Mouse (Mus musculus) kidney, embryonic 14.5 days (tissue): ENCODE results near the gene Des. TPM values are rescaled to one million over a fixed set of nuclear protein-coding genes. Genes with fewer than 3 reads are reported as not detected.

ENCODE experiments used
- ATAC-seq: fragments of 200-750 bp; cut with Nextera tagmentation; 2 replicates; pipeline ENCODE4 v1.8.0; 2017; ENCODE audit warnings: moderate number of reproducible peaks, mild to moderate bottlenecking, moderate TSS enrichment, moderate library complexity; ENCODE audit not compliant: low FRiP score, low TSS enrichment
- H3K27ac ChIP-seq: fragments of 300-500 bp; sonication (generic); 2 replicates; pipeline ENCODE4 v1.5.1; 2014; ENCODE audit warnings: low read depth, mild to moderate bottlenecking, low read length, moderate library complexity, mixed read lengths
- H3K27me3 ChIP-seq: fragments of 300-500 bp; sonication (generic); 2 replicates; pipeline ENCODE4 v1.6.1; 2014; ENCODE audit warnings: mild to moderate bottlenecking, low read length; ENCODE audit not compliant: control insufficient read depth, insufficient read depth
- H3K36me3 ChIP-seq: fragments of 300-500 bp; sonication (generic); 2 replicates; pipeline ENCODE4 v1.6.1; 2014; ENCODE audit warnings: low read length, mixed read lengths; ENCODE audit not compliant: control insufficient read depth, insufficient read depth
- H3K4me1 ChIP-seq: fragments of 300-500 bp; sonication (generic); 2 replicates; pipeline ENCODE4 v1.6.1; 2014; ENCODE audit warnings: low read length, mixed read lengths; ENCODE audit not compliant: control insufficient read depth, insufficient read depth
- H3K4me2 ChIP-seq: fragments of 300-500 bp; sonication (generic); replicated peaks from 2 replicates; pipeline ENCODE4 v1.6.1; 2014; ENCODE audit warnings: low read depth, mild to moderate bottlenecking, low read length
- H3K4me3 ChIP-seq: fragments of 300-500 bp; sonication (generic); 2 replicates; pipeline ENCODE4 v1.5.1; 2014; ENCODE audit warnings: mild to moderate bottlenecking, low read length
- H3K9ac ChIP-seq: fragments of 300-500 bp; sonication (generic); 2 replicates; pipeline ENCODE4 v1.6.1; 2014; ENCODE audit warnings: low read depth, mild to moderate bottlenecking, low read length, moderate library complexity
- H3K9me3 ChIP-seq: fragments of 300-500 bp; sonication (generic); 2 replicates; pipeline ENCODE4 v1.6.1; 2016; ENCODE audit warnings: low read length; ENCODE audit not compliant: control insufficient read depth
- WGBS: fragments of 180-500 bp; shearing (Covaris S2); extraction: QIAGEN DNeasy Blood & Tissue Kit; methylation state at CpG from one replicate; pipeline ENCODE4 v1.1.7; 2014; 5-methylcytosine and 5-hydroxymethylcytosine counted together
- polyA plus RNA-seq: library from polyadenylated mRNA; unstranded; fragments of >200 nt; fragmentation: Nextera tagmentation; extraction: Ambion mirVana; gene quantifications from 2 replicates; pipeline ENCODE4 v1.2.1, GENCODE M21; 2014

The Des gene
- polyA plus RNA-seq, 1 experiment from 2014 or later, result 41.5 TPM

- whole genome bisulfite sequencing, result 19% methylated on average over 7 of the region's 7 CpGs
- Histone ChIP-seq H3K4me1 (peaks cover 54% of the 10 kb centered on the region), H3K4me3 (peak overlapping the region; percentile 25), H3K36me3 (peaks cover 5% of the 10 kb centered on the region; the same call in 1 of the 2 replicates), H3K27me3 (peaks cover 31% of the 10 kb centered on the region), H3K9me3 (no peaks in the 10 kb centered on the region), H3K9ac (peak overlapping the region; percentile 54; the same call in 1 of the 2 replicates), H3K27ac (no peak overlapping the region), H3K4me2 (peak overlapping the region; percentile 47)
- ATAC-seq, result no peak
Observed at GRCm38 (mm10) chr1:75387469-75387928, 27.4 kb downstream of the Des start.

DNA sequence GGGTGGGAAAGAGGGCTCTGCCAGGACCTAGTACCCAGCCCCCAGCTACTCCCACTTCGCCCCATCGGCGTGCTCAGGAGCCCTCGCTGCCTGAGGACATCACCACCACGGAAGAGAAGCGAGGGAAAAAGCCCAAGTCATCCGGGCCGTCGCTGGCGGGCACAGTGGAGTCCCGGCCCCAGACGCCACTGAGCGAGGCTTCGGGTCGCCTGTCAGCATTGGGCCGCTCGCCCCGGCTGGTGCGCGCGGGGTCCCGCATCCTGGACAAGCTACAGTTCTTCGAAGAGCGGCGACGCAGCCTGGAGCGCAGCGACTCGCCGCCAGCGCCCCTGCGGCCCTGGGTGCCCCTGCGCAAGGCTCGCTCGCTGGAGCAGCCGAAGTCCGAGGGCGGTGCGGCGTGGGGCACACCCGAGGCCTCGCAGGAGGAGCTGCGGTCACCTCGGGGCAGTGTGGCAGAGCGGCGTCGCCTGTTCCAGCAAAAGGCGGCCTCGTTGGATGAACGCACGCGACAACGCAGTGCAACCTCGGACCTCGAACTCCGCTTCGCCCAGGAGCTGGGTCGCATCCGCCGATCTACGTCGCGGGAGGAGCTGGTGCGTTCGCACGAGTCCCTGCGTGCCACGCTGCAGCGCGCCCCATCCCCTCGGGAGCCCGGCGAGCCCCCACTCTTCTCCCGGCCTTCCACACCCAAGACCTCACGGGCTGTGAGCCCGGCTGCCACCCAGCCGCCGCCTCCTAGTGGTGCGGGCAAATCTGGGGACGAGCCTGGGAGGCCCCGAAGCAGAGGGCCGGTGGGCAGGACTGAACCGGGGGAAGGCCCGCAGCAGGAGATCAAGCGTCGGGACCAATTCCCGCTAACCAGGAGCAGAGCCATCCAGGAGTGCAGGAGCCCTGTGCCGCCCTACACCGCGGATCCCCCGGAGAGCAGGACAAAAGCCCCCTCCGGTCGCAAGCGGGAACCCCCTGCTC, 28.1 kb downstream of the Des start:
- peaks cover 47% of the 10 kb centered on the region for H3K4me1 ChIP-seq
- 6% methylated on average over 92 of the region's 94 CpGs for WGBS
- peak overlapping the region; percentile 54 for H3K9ac ChIP-seq
- H3K9me3 ChIP-seq, result no peaks in the 10 kb centered on the region
- ATAC-seq, result peak; percentile 43
- H3K27me3 ChIP-seq, result peaks cover 31% of the 10 kb centered on the region
- peaks cover 10% of the 10 kb centered on the region; the same call in 1 of the 2 replicates for H3K36me3 ChIP-seq
- H3K4me3 ChIP-seq, result peak overlapping the region; percentile 25
- H3K4me2 ChIP-seq, result peak overlapping the region; percentile 47
- H3K27ac ChIP-seq, result no peak overlapping the region

- H3K4me3 ChIP-seq, result peak overlapping the region; percentile 25
- peaks cover 31% of the 10 kb centered on the region for H3K27me3 ChIP-seq
- peak overlapping the region; percentile 47 for H3K4me2 ChIP-seq
- WGBS, result 34% methylated on average over 23 of the region's 23 CpGs
- no peaks in the 10 kb centered on the region for H3K9me3 ChIP-seq
- H3K36me3 ChIP-seq, result peaks cover 13% of the 10 kb centered on the region; the same call in 1 of the 2 replicates
- H3K27ac ChIP-seq, result no peak overlapping the region
- 0 out of 2 replicates have a peak, but pooled peaks have one; percentile 48 for ATAC-seq
- peaks cover 41% of the 10 kb centered on the region for H3K4me1 ChIP-seq
- peak overlapping the region; percentile 40; the same call in 1 of the 2 replicates for H3K9ac ChIP-seq
Observed at GRCm38 (mm10) chr1:75388898-75389515, 28.9 kb downstream of the Des start.

- Histone ChIP-seq H3K4me2 (no peak overlapping the region), H3K4me3 (no peak overlapping the region), H3K27me3 (peaks cover 13% of the 10 kb centered on the region), H3K9ac (no peak overlapping the region), H3K9me3 (no peaks in the 10 kb centered on the region), H3K27ac (no peak overlapping the region), H3K4me1 (peaks cover 5% of the 10 kb centered on the region), H3K36me3 (peaks cover 19% of the 10 kb centered on the region; the same call in 1 of the 2 replicates)
- ATAC-seq, result no peak
- WGBS, result 66% methylated on average over 9 of the region's 9 CpGs
Observed at GRCm38 (mm10) chr1:75393139-75393538, 33.0 kb downstream of the Des start.

DNA sequence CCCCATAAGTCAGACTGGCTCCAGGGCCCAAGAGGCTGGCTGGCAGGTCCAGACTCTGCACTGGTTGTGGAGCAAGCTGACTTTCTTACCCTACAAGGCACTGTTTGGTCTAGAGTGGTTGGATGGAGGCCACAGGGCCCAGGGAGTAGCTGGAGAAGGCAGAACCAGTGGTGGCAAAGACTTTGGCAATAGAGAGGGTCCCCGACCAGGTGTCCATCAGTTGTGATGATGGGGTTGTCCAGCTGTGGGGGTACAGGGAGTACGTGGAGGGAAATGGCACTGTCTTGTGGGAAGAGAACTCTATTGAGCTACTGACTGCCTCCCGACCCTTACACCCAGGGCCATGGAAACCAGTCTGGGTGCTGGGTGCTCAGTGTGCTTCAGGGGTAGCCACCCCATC, 33.7 kb downstream of the Des start:
- Histone ChIP-seq H3K36me3 (peaks cover 19% of the 10 kb centered on the region; the same call in 1 of the 2 replicates), H3K27ac (no peak overlapping the region), H3K9me3 (no peaks in the 10 kb centered on the region), H3K9ac (no peak overlapping the region), H3K4me1 (peaks cover 8% of the 10 kb centered on the region), H3K4me2 (no peak overlapping the region), H3K4me3 (no peak overlapping the region), H3K27me3 (peaks cover 6% of the 10 kb centered on the region; the same call in 1 of the 2 replicates)
- 90% methylated on average over 3 of the region's 3 CpGs for WGBS
- no peak for ATAC-seq

DNA sequence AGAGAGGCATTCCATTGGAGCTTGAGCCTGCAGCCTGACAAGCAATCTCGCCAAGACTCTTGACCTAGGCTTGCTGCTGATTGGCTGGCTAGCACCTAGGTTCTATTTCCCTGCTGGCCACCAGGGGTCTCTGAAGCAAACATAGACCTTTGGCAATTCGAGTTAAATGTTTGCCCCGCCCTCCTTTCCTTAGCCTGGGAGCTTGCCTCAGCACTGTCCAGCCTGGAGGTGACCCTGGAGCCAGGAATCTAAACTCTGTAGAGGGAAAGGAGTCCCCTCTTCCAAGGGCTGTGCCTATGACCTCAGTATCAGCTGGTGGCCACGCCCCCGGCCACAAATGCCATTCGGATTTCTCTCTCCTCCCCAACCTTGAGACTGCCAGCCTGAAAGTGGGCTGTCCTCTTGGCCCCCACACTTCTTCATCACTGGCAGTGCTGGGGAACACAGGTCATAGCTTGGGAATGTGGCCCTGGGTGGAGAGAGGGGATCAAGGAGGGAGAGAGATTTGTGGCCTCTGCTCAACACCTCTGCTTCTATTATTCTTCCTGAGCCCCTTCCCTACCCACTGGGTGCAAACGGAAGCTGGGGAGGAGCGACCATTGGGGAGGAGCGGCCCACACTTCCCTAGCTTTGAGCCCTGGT, 38.8 kb downstream of the Des start:
- Histone ChIP-seq H3K27ac (peak overlapping the region; percentile 84), H3K4me2 (0 out of 2 replicates have a peak overlapping the region, but pooled peaks have one; percentile 5), H3K36me3 (peaks cover 34% of the 10 kb centered on the region), H3K27me3 (no peaks in the 10 kb centered on the region), H3K4me1 (peaks cover 28% of the 10 kb centered on the region), H3K9me3 (no peaks in the 10 kb centered on the region), H3K9ac (0 out of 2 replicates have a peak overlapping the region, but pooled peaks have one; percentile 1), H3K4me3 (no peak overlapping the region)
- peak; percentile 65 for ATAC-seq
- WGBS, result 6% methylated on average over 9 of the region's 9 CpGs

- H3K9ac ChIP-seq, result peak overlapping the region; percentile 53
- H3K4me2 ChIP-seq, result peak overlapping the region; percentile 51
- H3K36me3 ChIP-seq, result peaks cover 44% of the 10 kb centered on the region
- WGBS, result 7% methylated on average over 15 of the region's 15 CpGs
- H3K4me1 ChIP-seq, result peaks cover 28% of the 10 kb centered on the region
- no peaks in the 10 kb centered on the region for H3K27me3 ChIP-seq
- peak; percentile 88 for ATAC-seq
- no peaks in the 10 kb centered on the region for H3K9me3 ChIP-seq
- peak overlapping the region; percentile 84 for H3K27ac ChIP-seq
- peak overlapping the region; percentile 26 for H3K4me3 ChIP-seq
Observed at GRCm38 (mm10) chr1:75399755-75400492, 39.8 kb downstream of the Des start.
